Mouse (Mus musculus) left cerebral cortex, adult 18-20 months (tissue): ENCODE results near the gene Ikbke. TPM values are rescaled to one million over a fixed set of nuclear protein-coding genes. Genes with fewer than 3 reads are reported as not detected.
"Not testable (repeated sequence)": the region's sequence is repeated elsewhere in the genome, so short reads cannot be mapped to it uniquely, and the experiment has no call there.

Experiments used
- DNase-seq, 2 experiments: peaks; one replicate each; pipeline ENCODE4 v3.0.0; 2021 to 2022; ENCODE audit warnings: low spot score in 2 of 2, mixed read lengths in 1 of 2
- long read RNA-seq, 2 experiments: library from polyadenylated mRNA; stranded (forward); transcript quantifications; one replicate each; pipeline ENCODE4 v2.0.0; 2021
- total RNA-seq, 2 experiments: library from RNA; stranded (reverse); gene quantifications; 2 replicates each; pipeline ENCODE4 v1.2.3; 2021

Gene Ikbke
- 1 to 10 TPM; 1.5 to 1.8 TPM for total RNA-seq
- long read RNA-seq, experiment 1, partial matches to known transcripts: 0 of 1 reads
- long read RNA-seq, experiment 1, other reads (novel, unspliced or antisense): 1 of 1 reads
- long read RNA-seq, experiment 2, partial matches to known transcripts: 0 of 1 reads
- long read RNA-seq, experiment 2, other reads (novel, unspliced or antisense): 1 of 1 reads

- DNase-seq: no peak
Observed at GRCm38 (mm10) chr1:131279456-131279776, at the start of gene Ikbke. Ikbke (minus strand) TSS chr1:131279606.

DNA sequence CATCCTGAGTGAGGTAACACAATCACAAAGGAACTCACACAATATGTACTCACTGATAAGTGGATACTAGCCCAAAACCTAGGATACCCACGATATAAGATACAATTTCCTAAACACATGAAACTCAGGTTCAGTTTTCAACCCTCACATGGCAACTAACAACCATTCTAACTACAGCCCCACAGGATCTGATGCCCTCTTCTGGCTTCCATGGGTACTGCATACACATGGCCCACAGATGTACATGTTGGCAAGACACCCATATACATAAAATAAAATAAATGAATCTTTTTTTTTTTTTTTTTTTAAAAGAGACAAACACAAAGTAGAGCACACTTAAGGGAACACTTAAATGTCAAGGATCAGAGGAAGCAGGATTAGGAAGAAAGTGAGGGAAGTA lies 49.7 kb upstream of the Ikbke start:
- not testable (repeated sequence) for DNase-seq

DNA sequence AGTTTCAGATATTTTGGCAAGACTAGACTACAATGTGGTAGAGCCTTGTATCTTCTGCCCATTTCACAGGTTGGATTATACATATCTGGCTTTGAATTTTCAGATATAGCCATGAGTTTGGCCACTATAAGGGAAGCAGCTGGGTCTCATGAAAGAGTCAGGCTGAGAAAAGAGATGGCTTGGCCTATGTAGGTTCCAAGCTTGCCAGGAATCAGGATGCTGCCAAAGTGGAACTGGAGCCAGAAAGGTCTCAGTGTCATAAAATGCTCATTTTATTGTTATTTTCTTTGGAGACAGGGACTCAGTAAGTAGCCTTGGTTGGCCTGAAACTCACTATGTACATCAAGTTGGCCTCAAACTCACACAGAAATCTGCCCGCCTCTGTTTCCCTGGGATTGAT lies 47.8 kb upstream of the Ikbke start:
- DNase-seq: no peak

GRCm38 (mm10) chr1:131324816-131325463 lies 45.5 kb upstream of the Ikbke start:
- DNase-seq: no peak

DNA sequence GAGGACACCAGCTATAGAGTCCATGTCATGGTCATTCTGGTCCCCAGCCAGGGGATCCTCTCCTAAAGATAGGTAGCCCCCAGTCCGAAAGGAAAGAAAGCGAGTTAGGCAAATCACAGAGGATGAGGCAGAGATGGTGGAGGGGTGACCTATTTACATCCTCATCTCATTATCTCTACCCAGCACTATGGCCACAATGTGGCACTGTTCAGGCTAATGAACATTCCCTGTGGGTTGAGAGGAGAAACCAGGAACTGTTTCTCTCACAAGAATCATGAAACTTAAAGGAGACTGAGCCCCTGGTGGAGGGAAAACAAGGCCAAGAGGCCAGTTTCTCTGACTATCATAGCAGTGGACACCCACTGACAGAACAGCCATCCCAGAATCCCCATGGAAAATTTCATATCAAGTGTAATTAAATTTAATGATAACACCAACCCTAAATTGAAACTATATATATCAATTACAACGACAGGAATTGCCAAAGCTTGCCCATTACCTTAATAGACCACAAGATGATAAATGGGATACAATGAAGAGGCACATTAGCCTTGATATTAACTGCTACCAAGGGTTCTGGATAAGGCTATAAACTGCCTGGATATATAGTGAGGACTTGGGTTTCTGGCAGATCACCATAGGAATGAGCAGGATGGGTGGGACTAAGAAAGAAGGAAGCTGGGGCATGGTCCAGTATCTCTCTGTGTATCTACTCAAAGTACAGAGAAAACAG lies 40.4 kb upstream of the Ikbke start:
- no peak for DNase-seq

- DNase-seq: no peak
Observed at GRCm38 (mm10) chr1:131318397-131318796, 39.0 kb upstream of the Ikbke start.

- no peak for DNase-seq
Observed at GRCm38 (mm10) chr1:131317625-131318024, 38.2 kb upstream of the Ikbke start.

DNA sequence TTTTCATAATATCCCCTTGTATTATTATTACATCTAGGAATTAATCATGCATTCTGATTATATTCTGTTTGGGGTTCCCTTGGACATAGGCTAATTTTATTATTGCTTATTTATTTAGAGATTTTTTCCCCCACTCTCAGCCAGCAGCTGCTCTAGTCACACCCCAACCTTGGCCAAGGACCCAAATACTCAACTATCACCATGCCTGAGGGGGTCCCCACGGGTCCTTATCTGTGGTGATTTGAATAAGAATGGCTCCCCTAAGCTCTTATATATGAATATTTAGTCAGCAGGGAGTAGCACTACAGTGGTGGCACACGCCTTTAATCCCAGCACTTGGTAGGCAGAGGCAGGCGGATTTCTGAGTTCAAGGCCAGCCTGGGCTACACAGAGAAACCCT lies 31.9 kb upstream of the Ikbke start:
- DNase-seq: no peak

- no peak for DNase-seq
Observed at GRCm38 (mm10) chr1:131310237-131310818, 30.9 kb upstream of the Ikbke start.

GRCm38 (mm10) chr1:131300750-131301149 lies 21.3 kb upstream of the Ikbke start:
- DNase-seq: no peak

GRCm38 (mm10) chr1:131299788-131300187 lies 20.4 kb upstream of the Ikbke start:
- no peak for DNase-seq

GRCm38 (mm10) chr1:131299240-131299639 lies 19.8 kb upstream of the Ikbke start:
- no peak for DNase-seq

GRCm38 (mm10) chr1:131298171-131298570 lies 18.8 kb upstream of the Ikbke start:
- no peak for DNase-seq

- DNase-seq: no peak
Observed at GRCm38 (mm10) chr1:131296726-131297125, 17.3 kb upstream of the Ikbke start.

- no peak for DNase-seq
Observed at GRCm38 (mm10) chr1:131295200-131295599, 15.8 kb upstream of the Ikbke start.

DNA sequence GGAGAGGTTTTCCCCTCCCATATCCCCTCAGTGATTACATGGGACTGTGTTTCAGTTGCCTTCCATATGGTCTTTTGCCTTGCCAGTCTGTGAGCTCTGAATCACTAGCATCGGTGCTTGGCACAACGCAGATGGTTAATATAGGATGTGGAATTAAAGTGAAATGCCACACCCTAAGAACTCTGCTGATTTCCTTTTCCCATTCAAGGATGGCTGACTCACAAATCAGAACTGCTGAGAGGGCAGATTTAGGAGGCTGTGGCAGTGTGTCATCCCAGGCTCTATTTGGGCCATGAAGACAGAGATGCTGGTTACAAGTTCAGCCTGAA lies 14.5 kb upstream of the Ikbke start:
- DNase-seq: no peak

DNA sequence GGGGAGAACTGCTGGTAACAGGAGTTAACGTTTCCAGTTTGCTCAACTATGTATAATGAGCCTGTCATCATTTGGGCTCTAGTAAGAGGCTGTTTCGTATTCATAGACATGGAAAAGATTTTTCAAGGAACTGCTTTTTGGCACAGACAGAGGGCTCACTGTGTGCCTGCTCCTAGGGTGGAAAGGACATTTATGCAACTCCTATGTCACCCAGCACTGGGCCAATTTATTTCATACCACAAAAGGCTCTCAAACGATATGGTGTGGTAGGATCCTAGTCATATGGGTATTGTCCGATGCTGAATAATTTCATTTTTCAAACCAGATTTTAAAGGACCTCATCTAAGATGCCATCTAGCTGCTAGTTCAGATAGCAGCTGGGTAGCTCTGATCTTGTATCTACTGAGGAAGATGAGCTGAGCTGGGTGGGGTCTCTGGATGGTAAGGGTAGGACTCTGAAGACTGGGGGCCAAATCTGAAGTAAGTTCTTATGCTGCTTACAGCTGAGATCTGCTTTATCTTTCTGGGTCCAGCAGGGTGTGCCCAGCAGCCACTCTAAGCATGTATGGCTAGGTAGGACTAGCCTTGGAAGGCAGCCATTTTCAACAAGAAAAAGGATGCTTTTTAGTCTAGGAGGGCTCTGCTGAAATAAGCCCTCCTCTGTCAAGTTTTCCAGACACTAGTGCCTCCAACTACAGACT lies 14.0 kb upstream of the Ikbke start:
- no peak for DNase-seq

- peak; percentile 72 to 84 for DNase-seq
Observed at GRCm38 (mm10) chr1:131290648-131291047, 11.2 kb upstream of the Ikbke start.

DNA sequence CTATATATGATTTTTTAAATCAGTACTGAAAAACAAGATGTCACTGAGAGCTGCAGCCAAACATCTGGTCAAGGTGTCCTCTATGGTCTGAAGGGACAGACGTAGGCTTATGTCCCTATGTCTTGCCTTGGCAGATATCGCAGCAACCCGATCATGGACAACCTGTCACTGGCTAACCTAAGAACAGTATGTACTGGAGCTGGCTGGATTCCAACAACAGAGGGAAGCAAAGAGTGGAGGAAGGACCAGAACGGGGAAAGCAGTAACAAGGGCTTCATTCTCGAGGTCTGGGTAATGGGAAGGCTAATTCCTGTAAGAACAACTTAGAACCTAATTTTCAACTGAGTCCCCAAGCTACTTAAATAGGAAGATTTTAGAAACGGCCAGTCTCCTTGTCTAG lies 9.5 kb upstream of the Ikbke start:
- no peak for DNase-seq

DNA sequence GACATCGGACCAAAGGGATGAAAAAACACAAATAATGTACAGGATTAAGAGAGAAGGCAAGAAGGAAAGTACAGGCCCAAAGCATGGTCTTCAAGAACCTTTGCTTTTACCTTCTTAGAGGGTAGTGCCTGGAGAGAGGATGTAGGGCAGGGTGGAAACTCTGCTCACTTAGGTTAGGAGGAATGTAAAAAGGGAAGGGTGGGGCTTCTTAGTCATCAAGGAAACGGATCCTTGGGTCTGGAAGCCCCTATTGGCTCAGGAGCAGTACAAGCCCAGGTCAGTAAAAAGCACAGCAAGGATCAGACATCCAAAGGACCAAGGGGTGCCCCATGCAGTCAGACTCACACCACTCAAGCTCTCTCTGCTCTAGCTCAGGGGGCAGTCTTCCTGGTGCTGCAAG lies 7.9 kb upstream of the Ikbke start:
- DNase-seq: no peak

GRCm38 (mm10) chr1:131286803-131287202 lies 7.4 kb upstream of the Ikbke start:
- no peak for DNase-seq

DNA sequence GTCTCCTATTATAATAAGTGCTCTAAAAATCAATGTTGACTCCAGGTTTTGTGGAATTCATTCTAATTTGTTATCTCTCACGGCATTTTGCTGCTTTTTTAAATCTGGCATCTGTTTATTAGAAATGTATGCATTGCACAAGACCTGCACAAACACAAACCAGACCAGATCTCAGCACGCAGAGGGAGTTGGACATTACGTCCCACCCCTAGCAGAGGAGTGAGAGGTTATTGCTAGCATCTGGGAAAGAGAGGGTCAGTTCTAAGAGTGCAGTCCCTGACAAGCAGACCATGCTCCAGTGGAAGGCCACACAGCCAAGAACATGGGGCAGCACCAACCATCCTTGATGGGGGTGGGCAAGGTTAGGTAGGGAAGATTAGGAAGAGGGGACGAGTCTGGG lies 5.2 kb upstream of the Ikbke start:
- DNase-seq: no peak
